Mouse (Mus musculus) Patski (cell line): ENCODE results near the gene Ddhd1. TPM values are rescaled to one million over a fixed set of nuclear protein-coding genes. Genes with fewer than 3 reads are reported as not detected.

Experiments used
- ATAC-seq: fragments of 100-300 bp; one replicate; pipeline ENCODE4 v1.8.0; 2021
- CTCF ChIA-PET: fragments of 350-600 bp; sonication (Branson Sonifier 250); formaldehyde crosslinking; loops from one replicate; lab custom pipeline; 2022; ENCODE audit warnings: inconsistent platforms; lab: Charles Lee
- POLR2A ChIA-PET: fragments of 350-600 bp; sonication (Branson Sonifier 250); formaldehyde crosslinking; loops from one replicate; lab custom pipeline; 2022; ENCODE audit warnings: antibody characterized with exemption, inconsistent platforms; lab: Charles Lee
- DNase-seq: peaks from one replicate; pipeline ENCODE4 v3.0.0-alpha.2; 2011; ENCODE audit warnings: low read depth, low spot score
- H3K27me3 ChIP-seq: fragments of 371-371 bp; one replicate; pipeline ENCODE4 v1.5.1; 2021
- CTCF ChIP-seq: fragments of 100-300 bp; IDR thresholded peaks from one replicate; pipeline ENCODE4 v1.5.1; 2021
- in situ Hi-C: fragments of 300-500 bp; cut with MboI; formaldehyde crosslinking; loops from 3 replicates; pipeline ENCODE4 v1.11.1; 2018; ENCODE audit warnings: low pct_unique_long_range_greater_than_20kb, mixed read lengths
- polyA plus RNA-seq: library from polyadenylated mRNA; unstranded; gene quantifications from one replicate; pipeline ENCODE4 v1.2.3, GENCODE M21; 2021

Ddhd1 gene
- polyA plus RNA-seq, 1 experiment from 2014 or later: 30.9 TPM

DNA sequence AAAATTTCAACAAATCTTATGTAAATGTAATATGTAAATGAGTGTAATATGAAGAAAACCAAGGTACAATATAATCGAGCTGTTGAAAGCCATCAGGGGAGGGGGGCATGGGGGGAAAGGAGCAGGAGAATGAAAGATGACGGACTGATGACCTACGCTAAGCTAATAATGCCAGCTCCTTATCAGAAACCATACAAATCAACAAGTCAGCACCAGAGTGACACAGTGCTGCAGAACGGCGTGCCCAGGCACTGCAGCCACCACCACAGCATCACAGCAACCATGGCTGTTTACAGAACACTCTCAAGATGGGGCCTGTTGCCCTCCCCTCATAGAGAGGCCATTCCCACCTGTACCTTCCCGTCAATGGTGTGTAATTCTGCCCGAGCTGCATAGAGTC lies 10.8 kb downstream of the Ddhd1 start:
- no peak for ATAC-seq
- in situ Hi-C loops: no loop called here

DNA sequence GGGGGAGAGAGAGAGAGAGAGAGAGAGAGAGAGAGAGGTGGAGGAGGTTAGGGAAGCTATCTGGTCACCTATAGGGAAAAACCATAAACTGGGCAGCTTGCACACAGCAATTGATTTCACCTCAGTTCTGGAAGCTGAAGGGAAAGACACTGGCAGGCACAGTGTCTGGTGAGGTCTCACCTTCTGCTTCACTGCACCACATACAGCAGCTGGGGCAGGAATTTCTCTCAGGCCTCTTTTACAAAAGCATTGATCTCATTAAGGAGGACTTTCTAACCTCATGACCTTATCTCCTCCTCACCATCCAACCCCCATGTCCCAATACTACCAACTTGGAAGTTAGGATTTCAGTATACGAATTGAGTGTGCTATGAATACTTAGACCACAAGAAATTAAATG lies 13.2 kb downstream of the Ddhd1 start:
- TF ChIP-seq CTCF: no peak

More for the DNA sequence above, 10.8 kb downstream of the Ddhd1 start:
- CTCF ChIA-PET: interaction anchor here (1.3 to 1.4 kb wide), 2 partner anchors 9 to 11 kb away, joined by 3 to 6 read pairs; partner anchors contain the start of gene Ddhd1
- H3K27me3 ChIP-seq: no peaks in the 10 kb centered on the region
- POLR2A ChIA-PET: no interaction called here
- no peak for TF ChIP-seq CTCF
- DNase-seq: no peak

DNA sequence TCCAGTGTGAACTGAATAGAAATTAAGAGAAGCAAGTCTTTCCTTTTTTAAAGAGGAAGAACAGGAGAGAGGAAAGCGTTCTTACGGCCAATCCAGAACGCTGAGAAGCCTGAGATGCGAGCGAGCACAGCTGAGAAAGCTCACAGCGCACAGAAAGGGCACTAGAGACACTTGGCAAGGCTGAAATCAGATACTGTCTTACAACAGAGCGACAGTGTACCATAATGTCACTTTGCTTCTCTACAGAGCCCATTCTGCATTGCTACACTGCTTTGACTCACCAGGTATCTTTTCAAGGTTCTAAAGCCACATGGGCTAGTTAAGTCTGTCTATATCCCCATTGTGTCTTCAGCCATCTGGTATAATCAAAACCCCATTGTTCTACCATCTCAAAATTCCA lies 13.7 kb downstream of the Ddhd1 start:
- H3K27me3 ChIP-seq: no peaks in the 10 kb centered on the region
- no peak for TF ChIP-seq CTCF
- in situ Hi-C loops: no loop called here
- ATAC-seq (no peak), DNase-seq (no peak)
- ChIA-PET POLR2A (no interaction called here), CTCF (no interaction called here)

More for the DNA sequence above, 13.2 kb downstream of the Ddhd1 start:
- ChIA-PET CTCF (no interaction called here), POLR2A (no interaction called here)
- ATAC-seq (no peak), DNase-seq (no peak)
- in situ Hi-C loops: no loop called here
- no peaks in the 10 kb centered on the region for H3K27me3 ChIP-seq

DNA sequence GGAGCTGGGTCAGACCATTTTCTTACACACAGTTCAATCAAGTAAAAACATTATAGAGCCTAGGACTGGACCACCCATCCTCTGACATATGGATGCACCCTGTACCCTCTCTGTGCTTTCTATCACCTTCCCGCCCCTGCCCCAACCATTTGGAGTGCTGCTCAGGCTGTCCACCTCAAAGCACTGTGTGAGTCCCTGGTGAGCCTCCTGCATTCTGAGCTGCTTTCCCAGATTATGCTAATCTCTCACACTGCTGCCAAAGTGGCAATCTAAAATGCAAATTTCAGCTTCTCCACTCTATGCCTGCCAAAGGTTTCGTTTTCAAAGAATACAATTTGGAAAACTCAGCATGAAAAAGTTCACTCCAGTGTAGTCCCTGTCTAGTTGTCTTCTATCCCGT lies 14.5 kb downstream of the Ddhd1 start:
- no peak for TF ChIP-seq CTCF
- ChIA-PET CTCF (no interaction called here), POLR2A (no interaction called here)
- no peak for ATAC-seq
- in situ Hi-C loops: no loop called here
- no peak for DNase-seq
- no peaks in the 10 kb centered on the region for H3K27me3 ChIP-seq

DNA sequence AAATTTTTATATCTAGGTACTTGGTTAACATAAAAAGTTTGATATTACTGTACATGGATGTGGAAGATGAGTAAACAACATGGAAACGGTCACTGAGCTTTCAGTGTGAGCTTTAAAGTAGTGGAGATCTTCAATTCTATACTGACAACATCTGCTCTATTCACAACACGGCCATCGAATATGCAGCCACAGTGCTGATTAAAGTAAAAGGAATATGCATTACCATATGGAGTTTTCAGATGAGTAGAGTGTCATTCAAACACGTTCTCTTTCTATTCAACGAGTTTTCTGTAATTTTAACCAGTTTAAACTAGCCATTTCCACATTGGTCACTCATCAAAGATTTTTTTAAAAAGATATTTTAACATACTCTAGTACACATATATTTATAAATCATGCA lies 15.1 kb downstream of the Ddhd1 start:
- ATAC-seq (no peak), DNase-seq (no peak)
- ChIA-PET CTCF (interaction anchor here (0.6 kb wide), 1 partner anchor 10 kb away, joined by 3 read pairs; no protein-coding TSS in a partner anchor), POLR2A (no interaction called here)
- no peaks in the 10 kb centered on the region for H3K27me3 ChIP-seq
- in situ Hi-C loops: no loop called here
- TF ChIP-seq CTCF: no peak

DNA sequence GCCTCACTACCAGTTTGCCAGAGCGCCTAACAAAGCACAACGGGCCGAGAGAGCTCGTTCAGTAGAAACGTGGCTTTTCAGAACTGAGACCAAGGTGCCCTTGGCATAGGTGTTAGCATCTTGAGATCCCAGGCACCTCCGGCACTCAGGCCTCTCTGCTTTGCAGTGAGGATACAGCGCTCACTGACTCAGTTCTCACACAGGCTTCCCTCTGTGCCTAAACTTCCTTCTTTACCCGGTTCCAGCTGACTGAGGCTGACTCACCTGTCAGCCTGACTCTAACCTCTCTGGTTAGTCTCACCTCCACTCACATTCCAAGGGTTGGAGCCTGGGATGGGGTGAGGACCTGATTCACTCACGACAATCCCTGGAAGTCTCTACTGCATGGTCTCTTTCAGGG lies 15.7 kb downstream of the Ddhd1 start:
- ChIA-PET POLR2A (no interaction called here), CTCF (interaction anchor here (0.6 kb wide), 1 partner anchor 10 kb away, joined by 3 read pairs; no protein-coding TSS in a partner anchor)
- no peak for TF ChIP-seq CTCF
- no peaks in the 10 kb centered on the region for H3K27me3 ChIP-seq
- no peak for ATAC-seq
- in situ Hi-C loops: no loop called here
- DNase-seq: no peak

DNA sequence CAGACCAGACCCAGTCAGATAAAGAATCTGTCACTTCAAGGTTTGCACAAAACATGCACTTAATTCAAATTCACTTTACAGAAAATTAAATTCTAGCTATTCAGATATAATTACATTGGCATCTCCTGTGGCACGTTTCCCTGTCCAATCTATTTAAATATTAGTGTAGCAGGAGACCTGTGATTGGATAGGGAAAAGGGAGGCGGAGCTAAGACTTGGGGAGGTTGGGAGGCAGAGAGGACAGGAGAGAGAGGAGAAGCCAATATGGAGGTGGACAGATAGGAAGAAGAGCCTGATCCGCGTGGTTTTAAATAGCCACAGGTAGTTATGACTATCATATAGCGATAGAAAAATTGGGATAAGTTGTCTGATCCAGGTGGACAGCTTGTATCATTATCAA lies 19.2 kb downstream of the Ddhd1 start:
- ChIA-PET POLR2A (no interaction called here), CTCF (interaction anchor here (1.8 kb wide), 1 partner anchor 9 kb away, joined by 6 read pairs; no protein-coding TSS in a partner anchor)
- in situ Hi-C loops: no loop called here
- TF ChIP-seq CTCF: no peak
- H3K27me3 ChIP-seq: no peaks in the 10 kb centered on the region
- DNase-seq (no peak), ATAC-seq (no peak)

DNA sequence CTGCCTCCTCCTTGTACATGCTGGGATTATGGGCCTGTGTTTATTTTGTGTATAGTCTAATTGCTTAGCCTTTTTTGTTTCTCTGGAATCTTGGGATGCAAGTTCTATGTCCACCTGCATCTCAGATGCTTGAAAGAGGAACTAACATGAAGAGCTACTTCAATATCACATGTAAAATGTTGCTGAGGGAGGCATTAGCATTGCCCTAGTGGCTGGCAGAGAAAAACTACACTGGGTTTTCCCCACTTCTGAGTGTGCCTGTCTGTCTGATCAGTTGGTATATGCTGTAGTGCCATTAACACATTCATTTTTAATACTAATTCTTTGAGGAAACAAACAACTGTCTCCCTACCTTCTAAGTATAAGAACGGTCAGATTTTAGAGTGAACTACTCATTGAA lies 22.4 kb downstream of the Ddhd1 start:
- ChIA-PET CTCF (no interaction called here), POLR2A (no interaction called here)
- ATAC-seq (no peak), DNase-seq (no peak)
- no peaks in the 10 kb centered on the region for H3K27me3 ChIP-seq
- no peak for TF ChIP-seq CTCF
- in situ Hi-C loops: no loop called here

DNA sequence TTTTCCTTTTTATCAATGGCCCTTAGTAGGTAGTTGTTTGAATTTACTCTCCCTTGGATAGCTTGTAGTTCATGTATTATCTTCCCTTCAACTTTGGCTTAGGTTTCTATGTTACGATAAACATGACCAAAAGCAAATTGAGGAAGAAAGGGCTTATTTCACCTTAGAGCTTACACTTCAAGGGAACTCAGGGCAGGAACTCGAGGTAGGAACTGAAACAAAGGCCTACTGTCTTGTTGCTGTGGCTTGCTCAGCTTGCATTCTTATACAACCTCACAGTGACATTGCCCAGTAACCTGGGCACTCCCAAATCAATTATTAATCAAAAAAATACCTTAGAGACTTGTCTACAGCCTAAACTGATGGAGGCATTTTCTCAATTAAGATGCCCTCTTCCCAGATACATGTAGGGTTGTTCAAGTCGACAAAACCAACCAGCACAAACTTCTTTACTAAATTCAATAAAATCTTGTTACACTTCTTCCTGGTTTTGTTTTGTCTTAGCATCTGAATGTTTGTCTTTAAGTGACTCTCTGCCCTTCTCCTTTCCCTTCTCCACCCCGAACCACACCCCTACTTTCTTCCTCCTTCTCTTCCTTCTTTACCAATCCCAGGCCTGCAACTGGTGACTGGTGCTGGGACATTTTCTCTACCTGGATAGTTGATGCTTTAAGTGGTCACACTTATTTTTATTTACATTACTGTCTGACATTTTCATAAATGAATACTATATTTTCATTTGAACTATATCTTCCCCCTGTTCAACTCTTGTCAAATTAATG lies 25.0 kb downstream of the Ddhd1 start:
- CTCF ChIA-PET: interaction anchor here (0.7 to 1.1 kb wide), 3 partner anchors 9 to 10 kb away, joined by 3 to 4 read pairs (median 3); no protein-coding TSS in a partner anchor
- POLR2A ChIA-PET: no interaction called here
- no peak for DNase-seq
- in situ Hi-C loops: no loop called here
- no peak for TF ChIP-seq CTCF
- no peaks in the 10 kb centered on the region for H3K27me3 ChIP-seq
- no peak for ATAC-seq

DNA sequence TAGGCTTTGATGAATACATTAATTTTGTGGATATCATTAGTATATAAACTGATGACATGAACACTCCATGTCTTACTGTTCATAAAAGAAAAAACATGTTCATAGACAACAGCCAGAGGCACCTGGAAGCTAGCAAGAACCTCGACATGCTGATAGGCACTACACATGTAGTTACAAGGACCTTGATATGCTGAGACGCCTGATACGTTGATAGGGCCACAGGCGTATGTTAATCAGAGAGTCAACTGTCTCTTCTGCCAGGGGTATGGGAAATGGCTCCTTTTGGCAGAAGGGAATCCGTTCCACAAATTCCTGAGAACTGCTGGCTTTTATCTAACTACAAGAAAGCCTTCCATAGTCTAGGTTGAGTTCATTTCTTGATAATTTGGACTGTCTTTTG lies 27.4 kb downstream of the Ddhd1 start:
- no peaks in the 10 kb centered on the region for H3K27me3 ChIP-seq
- ChIA-PET POLR2A (no interaction called here), CTCF (interaction anchor here (1.6 kb wide), 1 partner anchor 23 kb away, joined by 3 read pairs; no protein-coding TSS in a partner anchor)
- no peak for TF ChIP-seq CTCF
- DNase-seq: no peak
- ATAC-seq: no peak
- in situ Hi-C loops: no loop called here

DNA sequence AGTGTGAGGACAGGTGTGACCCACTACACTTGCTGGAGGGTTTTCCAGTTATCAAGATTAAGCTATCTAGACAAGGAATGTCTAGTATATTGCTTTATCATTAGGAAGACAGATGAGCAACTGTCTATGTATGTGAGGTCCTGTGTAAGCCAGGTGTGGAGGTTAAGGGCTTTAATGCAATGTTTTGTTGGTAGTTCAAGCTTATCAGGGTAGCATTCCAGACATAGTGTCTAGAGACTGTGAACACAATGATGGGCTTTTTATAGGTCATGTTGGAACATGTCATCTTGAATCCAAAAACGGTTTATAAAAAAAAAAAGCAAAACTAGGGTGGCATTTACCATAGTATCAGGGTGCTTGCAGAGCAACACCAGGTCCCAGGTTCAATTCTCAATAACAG lies 28.0 kb downstream of the Ddhd1 start:
- TF ChIP-seq CTCF: no peak
- POLR2A ChIA-PET: no interaction called here
- in situ Hi-C loops: no loop called here
- CTCF ChIA-PET: interaction anchor here (0.9 to 1.6 kb wide), 2 partner anchors 13 to 24 kb away, joined by 3 read pairs; no protein-coding TSS in a partner anchor
- DNase-seq: no peak
- H3K27me3 ChIP-seq: no peaks in the 10 kb centered on the region
- no peak for ATAC-seq
